Mouse (Mus musculus): ENCODE measurements around the gene Nat8f2.
"Not testable (repeated sequence)": the region's sequence is repeated elsewhere in the genome, so short reads cannot be mapped to it uniquely, and the experiment has no call there.

The Nat8f2 gene

DNA sequence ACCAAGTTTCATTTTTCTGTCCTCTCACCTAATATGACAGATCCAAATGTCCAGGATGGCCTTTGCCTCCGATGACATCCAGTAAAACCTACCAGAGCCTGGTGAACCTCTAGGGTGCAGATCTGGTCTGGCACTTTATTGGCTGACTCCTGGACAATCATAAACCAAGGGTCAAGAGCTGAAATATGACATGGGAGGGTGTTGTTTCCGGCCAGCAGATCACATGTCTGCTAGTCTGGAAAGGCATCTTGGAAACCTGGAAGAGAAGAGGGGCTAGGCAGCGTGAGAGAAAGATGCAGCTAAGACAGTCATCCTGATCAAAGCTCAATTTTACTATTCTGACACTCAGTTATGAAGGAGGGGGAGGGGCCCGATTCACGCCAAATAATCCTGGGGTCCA, at the start of gene Nat8f2:
TSS of gene Nat8f2 (minus strand) at position 153 of the 400 bp plus-strand sequence.
- DNase-seq (ENCODE audit: low read depth) = not testable (repeated sequence)

DNA sequence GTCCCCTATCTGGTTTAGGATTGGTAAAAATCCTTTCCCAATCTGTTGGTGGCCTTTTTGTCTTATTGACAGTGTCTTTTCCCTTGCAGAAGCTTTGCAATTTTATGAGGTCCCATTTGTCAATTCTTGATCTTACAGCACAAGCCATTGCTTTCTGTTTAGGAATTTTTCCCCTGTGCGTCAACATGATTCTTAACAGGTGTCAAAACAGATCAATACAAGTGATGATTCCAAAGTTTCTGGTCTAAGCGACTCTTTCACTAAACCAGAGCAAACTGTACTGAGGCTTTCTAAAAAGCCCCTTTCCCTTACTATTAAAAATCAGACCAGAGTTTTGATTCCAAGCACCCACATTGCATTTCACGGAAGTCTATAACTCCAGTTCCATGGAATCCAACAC, 49.4 kb upstream of the Nat8f2 start:
- not testable (repeated sequence) for DNase-seq (ENCODE audit: low read depth)

DNA sequence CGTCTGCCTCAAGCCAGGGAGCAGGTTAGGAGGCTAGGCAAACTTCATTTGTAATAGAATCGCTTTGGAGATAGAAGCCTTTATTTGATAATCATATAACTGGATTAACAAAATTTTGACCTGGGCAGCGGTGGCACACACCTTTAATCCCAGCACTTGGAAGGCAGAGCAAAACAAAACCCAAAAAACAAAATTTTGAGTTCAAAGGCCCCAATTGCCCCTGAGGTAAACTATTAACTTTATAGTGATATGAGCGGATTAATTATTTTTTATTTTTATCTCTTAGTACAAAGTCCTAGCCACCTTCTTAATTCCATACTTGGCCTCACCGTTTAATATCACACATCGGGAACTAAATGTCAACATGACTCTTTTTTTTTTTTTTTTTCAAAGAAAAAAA, 47.6 kb upstream of the Nat8f2 start:
- DNase-seq (ENCODE audit: low read depth) = no peak

DNA sequence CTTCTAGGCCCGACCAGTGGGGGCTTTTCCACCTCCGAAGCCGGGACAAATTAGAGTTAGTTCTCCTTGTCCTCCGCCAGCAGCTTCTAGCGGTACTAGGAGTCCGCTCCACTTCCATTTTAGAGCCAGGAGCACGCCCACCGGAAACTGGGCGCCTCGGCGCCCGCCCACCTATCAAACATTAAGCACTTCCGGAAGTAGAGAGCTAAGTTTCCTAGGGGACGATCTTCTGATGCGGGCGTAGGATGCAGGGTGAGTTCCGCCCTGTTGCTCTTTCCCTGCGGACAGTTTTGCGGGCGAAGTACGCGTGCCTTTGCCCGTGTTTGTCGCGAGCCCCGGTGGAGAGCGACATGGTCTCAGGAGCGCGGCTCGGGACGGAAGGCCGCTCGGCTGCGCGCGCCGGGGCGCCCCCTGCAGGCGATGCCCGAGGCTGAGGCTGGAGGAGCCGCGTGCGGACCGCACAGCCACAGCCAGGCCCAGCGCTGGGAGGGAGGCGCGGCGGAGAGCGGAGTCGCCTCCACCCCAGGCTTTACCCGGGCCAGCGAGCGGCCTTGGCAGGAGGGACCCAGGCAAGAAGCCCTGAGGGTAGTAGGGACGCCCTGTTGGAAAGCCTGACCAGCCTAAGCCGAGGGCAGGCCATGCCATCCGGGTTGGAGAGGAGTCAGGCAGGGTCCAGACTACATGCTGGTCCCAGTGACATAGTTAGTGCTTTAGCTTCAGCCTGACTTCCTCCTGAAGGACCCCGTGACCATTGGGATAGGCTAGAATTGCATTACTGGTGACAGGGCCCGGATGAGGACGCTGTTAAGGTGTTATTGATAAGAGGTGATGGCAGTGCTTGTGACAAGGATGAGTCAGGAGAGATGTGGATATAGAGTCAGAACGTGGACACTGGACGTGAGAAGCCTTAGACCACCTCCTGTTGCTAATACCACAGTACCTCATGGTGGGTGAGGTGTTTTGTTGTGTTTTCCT, 46.9 kb upstream of the Nat8f2 start, which contains the start of gene Nat8f1:
TSS of gene Nat8f1 (minus strand) at position 149 of the 975 bp plus-strand sequence.
- peak; percentile 95 for DNase-seq (ENCODE audit: low read depth)

DNA sequence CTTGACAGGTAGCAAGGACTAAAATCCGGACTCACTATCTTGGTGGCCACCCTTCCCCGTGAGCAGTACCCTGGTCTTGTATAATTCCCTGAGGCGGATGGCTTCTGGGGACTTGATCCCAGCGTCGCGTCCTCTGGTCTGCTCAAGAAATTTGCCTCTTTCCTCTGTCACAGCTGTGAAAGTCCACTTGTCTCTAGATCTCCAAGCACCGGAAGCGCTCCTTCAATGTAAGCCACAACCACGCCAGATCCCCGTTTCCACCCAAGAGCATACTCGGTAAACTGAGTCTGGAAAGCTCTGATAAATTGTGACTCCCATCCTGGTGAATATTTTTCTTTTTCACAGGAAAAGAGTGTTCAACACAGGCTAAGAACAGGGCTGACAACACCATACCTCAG, 46.2 kb upstream of the Nat8f2 start:
- DNase-seq (ENCODE audit: low read depth) = no peak

DNA sequence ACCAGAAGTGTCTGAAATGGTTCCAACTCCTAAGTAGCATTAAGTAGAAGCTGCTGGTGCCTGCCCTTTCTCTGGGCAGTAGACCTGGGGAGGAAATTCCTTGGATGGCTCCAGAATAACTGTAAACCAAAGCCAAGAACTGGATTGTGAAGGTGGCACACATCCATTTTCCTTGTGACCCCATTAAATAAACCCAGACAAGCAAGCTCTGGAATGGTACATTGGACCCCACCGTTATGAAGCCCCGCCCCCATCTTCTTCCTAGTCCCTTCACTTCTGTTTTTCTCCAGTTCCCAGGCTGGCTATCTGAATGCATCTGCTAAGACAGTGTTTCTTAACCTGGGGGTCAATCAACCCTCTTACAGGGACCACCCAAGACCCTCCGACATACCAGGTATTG, 42.6 kb upstream of the Nat8f2 start, which contains the start of gene Tprkb:
TSS of gene Tprkb (plus strand) at position 279 of the 400 bp plus-strand sequence.
- peak; percentile 12 for DNase-seq (ENCODE audit: low read depth)

DNA sequence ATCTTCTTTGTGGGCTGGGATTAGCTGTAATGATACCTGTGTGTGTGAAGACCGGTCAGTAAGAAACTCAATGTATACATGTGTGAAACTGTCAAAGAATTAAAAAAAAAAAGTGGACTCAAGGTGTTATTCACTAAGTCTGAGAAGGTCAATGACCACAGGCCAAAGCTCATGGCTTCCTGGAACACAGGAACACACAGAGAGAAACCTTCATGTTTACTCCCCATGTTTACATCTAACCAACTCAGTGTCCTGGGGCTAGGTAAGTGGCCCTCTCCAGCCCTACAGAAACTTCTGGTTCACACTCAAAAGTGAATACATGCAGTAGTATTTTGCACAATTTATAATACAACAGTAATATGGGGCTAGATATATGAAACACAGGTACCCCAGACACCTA, 40.7 kb upstream of the Nat8f2 start:
- no peak for DNase-seq (ENCODE audit: low read depth)

DNA sequence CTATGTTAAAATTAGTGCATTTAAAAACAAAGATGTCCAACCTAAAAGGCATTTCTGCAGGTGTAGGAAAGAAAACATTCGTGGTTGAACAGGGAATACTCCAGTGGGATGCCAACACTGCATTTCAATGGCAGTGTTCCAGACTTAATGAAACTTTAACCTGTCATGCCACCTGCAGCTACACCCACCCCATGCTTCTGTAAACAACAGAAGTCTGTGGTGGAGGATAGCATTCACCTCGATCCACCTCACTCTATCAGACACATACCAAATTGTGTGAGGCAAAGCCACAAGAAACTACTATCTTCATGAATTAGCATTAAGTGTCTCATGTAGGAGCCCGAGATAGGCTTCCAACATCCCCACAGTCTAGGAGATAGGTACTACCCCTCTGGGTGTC, 39.4 kb upstream of the Nat8f2 start:
- DNase-seq (ENCODE audit: low read depth) = no peak

DNA sequence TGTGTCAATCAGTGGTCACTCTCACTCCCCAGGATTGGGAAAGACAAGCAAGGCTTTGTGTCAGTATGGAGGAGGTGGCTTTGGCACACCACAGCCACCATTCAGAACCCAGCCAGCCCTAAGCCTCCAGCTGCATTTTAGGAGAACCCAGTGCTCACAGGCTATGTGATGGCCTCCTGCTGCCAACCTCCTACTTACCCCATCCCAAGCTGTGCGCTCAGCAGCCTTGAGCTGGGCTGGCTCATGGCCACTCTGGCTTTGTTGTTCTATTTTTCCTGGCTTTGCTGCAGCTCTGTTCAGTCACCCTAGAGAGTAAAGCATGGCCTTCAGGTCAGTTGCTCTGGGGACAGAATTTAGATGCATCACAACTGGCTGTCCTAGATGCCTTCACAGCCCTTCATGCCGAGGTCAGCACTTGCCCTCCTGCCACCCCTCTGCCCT, 38.0 kb upstream of the Nat8f2 start:
- peak; percentile 22 for DNase-seq (ENCODE audit: low read depth)

DNA sequence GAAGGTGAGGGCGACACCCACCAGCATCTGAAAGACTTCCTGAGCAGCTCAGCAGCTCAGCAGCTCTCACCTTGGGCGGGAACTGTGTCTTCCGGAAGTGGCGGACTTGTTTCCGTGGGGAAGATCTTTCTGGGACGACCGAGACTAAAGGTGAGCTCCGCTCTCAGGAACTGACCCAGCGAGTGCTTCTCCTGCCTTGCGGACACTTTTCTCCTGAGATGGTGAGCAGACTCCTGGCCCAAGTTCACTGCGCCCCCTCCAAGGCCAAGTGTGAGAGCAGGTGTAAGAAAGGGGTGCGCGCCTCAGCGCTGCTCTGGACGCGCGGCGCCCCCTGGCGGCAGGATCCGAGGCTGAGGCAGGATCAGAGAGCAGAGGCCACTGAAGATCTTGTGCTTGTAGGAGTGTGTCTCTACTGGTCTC, 35.7 kb upstream of the Nat8f2 start, which contains the start of gene Nat8f4:
TSS of gene Nat8f4 (minus strand) at position 243 of the 420 bp plus-strand sequence.
- peak; percentile 30 for DNase-seq (ENCODE audit: low read depth)

DNA sequence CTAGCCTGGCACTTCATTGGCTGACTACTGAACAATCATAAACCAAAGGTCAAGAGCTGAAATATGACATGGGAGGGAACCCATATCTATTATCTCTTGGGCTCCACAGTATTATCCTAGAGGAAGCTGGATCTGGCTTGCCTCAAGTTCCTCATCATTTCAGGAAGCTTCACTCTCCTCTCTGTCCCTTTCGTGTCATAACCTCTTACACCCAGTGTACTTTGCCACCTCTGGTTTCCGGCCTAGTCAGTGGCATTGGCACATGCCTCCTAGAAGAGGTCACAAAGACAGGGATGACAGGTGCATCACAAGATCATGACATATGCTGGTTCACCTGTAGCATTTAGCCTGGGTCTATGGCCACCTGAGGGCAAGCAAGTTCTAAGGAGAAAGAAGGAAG, 33.3 kb upstream of the Nat8f2 start:
- DNase-seq (ENCODE audit: low read depth) = no peak

DNA sequence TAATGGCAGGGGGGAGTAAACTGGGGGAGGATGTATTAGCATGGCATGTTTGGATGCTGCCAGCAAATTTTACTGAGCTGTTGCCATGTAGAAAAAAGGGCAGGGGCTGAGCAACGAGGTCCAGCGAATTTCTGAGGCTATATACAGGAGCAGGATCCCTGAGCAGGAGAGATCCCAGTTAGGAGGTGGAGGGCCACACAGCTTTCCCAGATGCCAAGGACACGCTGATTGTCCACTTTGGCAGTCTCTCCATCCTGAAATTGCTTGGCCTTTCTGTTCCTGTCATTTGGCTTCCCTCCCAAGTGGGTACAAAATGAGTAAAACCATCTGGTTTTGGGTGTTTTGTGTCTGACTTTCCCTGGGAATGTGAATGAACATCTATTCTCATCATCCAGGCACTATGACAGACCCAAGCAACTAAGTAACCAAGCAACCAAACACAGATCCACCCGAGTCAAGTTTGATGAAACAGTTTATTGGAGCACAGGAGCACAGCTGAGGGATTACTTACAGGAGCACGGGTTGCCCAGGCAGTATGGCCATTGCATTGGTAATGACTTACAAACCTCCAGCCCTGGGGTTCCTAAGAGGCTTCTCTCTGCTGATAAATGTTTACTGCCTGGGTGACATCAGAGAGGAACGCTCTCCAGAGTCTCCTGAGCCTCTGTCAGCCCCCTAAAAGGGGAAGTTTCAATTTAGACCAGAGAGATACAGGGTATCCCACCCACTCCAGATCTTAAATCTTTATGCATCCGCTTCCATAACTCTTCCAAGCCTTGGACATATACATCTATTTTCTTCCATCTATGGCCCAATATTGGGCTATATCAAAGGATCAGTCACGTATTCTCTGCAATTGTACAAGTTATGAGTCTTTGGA, 29.9 kb upstream of the Nat8f2 start:
- not testable (repeated sequence) for DNase-seq (ENCODE audit: low read depth)

DNA sequence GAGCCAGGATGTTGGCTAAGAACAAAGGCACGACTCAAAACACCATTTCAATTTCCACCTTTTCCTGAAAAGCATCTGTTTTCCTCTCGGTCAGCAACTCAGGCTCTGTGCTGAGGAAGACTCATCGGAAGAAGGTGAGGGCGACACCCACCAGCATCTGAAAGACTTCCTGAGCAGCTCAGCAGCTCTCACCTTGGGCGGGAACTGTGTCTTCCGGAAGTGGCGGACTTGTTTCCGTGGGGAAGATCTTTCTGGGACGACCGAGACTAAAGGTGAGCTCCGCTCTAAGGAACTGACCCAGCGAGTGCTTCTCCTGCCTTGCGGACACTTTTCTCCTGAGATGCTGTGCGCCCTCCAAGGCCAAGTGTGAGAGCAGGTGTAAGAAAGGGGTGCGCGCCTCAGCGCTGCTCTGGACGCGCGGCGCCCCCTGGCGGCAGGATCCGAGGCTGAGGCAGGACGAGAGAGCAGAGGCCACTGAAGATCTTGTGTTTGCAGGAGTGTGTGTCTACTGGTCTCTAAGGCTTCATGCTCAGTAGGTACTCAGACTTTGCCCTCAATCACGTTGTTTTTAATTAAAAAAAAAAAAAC, 26.2 kb upstream of the Nat8f2 start:
- DNase-seq (ENCODE audit: low read depth) = peak; percentile 20

DNA sequence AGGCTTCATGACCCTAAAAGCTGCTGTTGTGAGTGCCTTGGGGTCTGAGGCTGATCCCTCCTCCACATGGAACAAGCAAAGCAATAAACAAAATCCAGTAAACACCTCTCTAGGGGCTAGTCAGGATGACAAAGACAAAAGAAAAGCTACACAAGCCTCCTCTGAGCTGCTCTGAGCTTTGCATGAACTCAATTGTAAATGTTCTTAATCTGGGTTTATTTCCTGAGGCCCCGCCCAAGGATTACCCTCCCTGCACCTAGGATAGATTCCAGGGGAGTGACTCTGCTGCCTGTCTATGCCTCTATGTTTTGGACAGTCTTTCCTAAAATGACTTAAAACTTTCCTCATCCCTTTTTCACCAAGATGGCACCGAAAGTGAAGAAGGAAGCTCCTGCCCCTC, 20.0 kb upstream of the Nat8f2 start:
- no peak for DNase-seq (ENCODE audit: low read depth)

DNA sequence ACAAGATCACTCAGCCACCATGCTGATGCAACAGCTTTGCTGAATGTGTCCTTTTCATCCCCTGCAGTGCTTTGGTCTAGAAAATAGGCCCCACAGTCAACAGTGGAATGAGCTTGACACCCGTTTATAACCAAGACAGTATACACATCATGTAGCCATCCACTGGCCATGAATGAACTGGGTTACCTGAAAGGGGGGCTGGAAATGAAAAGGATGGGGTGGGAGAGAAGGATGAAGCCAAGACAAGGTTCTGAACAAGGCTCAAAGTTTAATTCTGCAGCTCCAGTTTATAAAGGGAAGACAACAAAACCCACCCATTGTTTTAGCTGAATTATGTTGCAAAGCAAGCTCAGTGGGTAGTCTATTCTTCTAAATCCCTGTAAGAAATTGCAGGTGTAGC, 15.4 kb upstream of the Nat8f2 start:
- DNase-seq (ENCODE audit: low read depth) = no peak

DNA sequence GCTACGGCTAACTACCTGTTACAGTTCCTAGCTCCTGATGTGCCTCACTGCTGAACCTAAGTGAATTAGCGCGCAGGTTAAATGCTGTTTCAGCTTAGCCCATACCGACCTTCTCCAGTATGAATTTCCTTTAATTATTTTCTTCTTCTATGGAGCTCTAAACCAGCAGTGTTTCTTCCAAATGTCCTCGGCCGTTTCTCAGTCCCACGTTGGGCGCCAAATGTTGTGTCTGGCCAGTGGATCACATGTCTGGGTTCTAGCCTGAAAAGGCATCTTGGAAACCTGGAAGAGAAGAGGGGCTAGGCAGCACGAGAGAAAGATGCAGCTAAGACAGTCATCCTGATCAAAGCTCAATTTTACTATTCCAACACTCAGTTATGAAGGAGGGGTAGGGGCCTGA, 14.3 kb upstream of the Nat8f2 start:
- not testable (repeated sequence) for DNase-seq (ENCODE audit: low read depth)

DNA sequence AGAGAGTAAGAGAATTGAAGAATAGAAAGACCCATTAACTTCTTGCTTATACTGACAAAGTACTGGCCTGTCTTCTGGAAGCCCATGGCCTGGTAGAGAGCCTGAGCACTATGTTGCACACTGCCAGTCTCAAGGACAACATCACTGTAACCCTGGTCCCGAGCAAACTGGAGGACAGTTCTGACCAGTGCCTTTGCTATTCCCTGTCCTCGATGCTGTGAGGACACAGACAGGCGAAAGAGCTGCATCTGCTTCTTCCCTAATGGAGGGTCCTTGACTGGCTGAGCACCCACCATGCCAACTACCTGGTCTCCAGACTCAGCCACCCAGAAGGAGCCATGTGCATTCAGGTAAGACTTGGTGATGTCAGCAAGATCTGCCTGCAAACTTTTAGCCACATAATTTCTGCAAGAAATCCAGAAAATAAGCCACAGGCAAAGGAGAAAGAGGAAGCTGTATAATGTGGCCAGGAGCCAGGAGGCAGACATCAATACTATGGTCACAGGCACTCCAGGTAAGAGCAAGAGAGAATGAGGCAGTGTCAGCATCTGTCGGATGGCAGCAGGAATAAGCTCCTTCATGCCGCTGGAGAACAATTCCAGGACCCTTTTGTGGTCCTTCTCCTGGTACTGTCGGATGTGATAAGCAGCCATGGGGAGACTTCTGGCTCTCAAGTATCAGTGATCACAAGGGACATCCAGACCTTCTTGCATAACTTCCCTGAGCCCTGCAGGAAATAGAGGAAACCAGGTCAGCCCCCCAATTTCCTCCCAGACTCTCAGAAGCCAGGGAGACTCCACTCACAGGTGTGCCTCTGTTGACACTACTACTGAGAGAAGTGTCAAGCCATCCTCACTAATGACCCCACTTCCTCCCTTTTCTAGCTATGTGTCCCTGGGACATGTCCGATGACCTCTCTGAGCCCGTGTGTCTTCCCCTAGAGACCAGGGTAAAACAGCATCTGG, 950 bp downstream of the Nat8f2 start:
- DNase-seq (ENCODE audit: low read depth) = no peak

DNA sequence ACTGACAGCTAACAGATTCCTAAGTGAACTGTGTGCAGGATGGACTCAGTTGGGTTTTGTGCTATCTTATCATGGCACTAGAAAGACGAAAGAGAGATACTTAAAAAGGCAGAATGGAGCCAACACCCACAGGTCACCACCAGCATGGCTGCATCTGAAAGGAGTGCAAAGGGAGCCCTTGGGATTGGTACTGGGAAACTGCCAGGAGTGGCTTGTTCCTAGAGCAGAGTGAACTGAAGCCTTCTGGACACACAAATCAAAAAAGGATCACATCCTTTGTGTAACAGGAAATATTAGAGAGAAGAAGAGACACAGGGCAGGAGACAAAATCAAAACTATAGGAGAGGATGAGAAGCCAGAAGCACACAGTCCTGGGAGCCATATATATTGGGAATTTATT, 2.0 kb downstream of the Nat8f2 start:
- DNase-seq (ENCODE audit: low read depth) = not testable (repeated sequence)

DNA sequence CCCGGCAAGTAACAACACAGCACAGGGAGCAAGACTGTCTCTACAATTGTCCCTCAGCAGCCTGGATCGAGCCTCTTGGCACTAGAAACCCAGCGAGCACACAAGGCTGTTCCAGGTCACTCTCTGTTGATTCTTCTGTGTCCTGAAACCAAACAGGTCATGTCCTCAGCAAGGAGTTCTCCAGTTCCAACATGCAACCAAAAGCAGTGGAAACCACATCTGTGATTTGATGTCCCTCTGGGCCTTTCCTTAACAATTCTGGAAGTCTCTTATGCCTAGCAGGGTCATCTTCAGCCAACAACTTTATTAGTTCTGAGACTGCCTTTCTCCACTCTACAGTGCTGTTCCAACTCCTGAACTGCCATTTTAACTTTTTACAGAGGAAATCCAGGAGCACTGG, 2.8 kb downstream of the Nat8f2 start:
- not testable (repeated sequence) for DNase-seq (ENCODE audit: low read depth)

DNA sequence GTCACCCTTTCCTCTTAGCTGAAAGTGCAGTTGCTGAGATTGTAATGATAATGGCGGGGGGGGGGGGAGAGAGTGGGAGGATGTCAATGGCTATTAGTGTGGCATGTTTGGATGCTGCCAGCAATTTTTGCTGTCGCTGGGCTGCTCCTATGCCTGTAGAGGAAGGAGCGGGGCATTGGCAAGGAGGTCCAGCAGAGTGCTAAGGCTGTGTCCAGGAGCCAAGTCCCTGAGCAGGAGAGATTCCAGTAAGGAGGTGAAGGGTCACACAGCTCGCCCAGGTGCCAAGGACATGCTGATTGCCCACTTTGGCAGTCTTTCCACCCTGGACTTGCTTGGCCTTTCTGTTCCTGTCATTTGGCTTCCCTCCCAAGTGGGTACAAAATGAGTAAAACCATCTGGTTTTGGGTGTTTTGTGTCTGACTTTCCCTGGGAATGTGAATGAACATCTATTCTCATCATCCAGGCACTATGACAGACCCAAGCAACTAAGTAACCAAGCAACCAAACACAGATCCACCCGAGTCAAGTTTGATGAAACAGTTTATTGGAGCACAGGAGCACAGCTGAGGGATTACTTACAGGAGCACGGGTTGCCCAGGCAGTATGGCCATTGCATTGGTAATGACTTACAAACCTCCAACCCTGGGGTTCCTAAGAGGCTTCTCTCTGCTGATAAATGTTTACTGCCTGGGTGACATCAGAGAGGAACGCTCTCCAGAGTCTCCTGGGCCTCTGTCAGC, 3.9 kb downstream of the Nat8f2 start:
- peak; percentile 39 for DNase-seq (ENCODE audit: low read depth)
